Mouse (Mus musculus): Measurements from ENCODE around the gene 4921509C19Rik. TPM values are rescaled to one million over a fixed set of nuclear protein-coding genes. Genes with fewer than 3 reads are reported as not detected.
"Not testable (repeated sequence)": the region's sequence is repeated elsewhere in the genome, so short reads cannot be mapped to it uniquely, and the experiment has no call there.

The 4921509C19Rik gene
- not detected in 2 replicates for polyA plus RNA-seq (2011; ENCODE audit: insufficient read depth, insufficient read length, low read depth, missing spikeins)

GRCm38 (mm10) chr2:151476053-151476452 is at the start of gene 4921509C19Rik:
TSS of gene 4921509C19Rik (minus strand) at chr2:151476153.
- H3K27me3 ChIP-seq (ENCODE audit: control insufficient read depth, insufficient read depth, low read length, poor library complexity, severe bottlenecking); H3K27ac ChIP-seq (ENCODE audit: insufficient read depth, low read length); H3K4me3 ChIP-seq (ENCODE audit: low read depth, low read length); H3K9me3 ChIP-seq (replicated peaks; ENCODE audit: control insufficient read depth, insufficient read depth, low read length, poor library complexity, severe bottlenecking); H3K9ac ChIP-seq (ENCODE audit: low read depth, poor library complexity, severe bottlenecking); H3K4me1 ChIP-seq (ENCODE audit: control insufficient read depth, insufficient read depth, low read length); H3K36me3 ChIP-seq (ENCODE audit: control insufficient read depth, insufficient read depth, low read length, poor library complexity, severe bottlenecking): not testable (repeated sequence)

GRCm38 (mm10) chr2:151525520-151525919 is 49.6 kb upstream of the 4921509C19Rik start:
- no peak overlapping the region for H3K4me3 ChIP-seq (ENCODE audit: low read depth, low read length)
- no peak overlapping the region for H3K27ac ChIP-seq (ENCODE audit: insufficient read depth, low read length)
- H3K9ac ChIP-seq (ENCODE audit: low read depth, poor library complexity, severe bottlenecking) = no peak overlapping the region
- TF ChIP-seq CTCF (IDR thresholded peaks at IDR 0.05; ENCODE audit: low read depth, low read length) (no peak), POLR2A (IDR thresholded peaks at IDR 0.05; ENCODE audit: insufficient read depth, low read length) (no peak), EP300 (IDR thresholded peaks at IDR 0.05; ENCODE audit: insufficient read depth, low read depth, low read length) (no peak)
- no peaks in the 10 kb centered on the region for H3K9me3 ChIP-seq (replicated peaks; ENCODE audit: control insufficient read depth, insufficient read depth, low read length, poor library complexity, severe bottlenecking)
- H3K27me3 ChIP-seq (ENCODE audit: control insufficient read depth, insufficient read depth, low read length, poor library complexity, severe bottlenecking) = no peaks in the 10 kb centered on the region
- no peaks in the 10 kb centered on the region for H3K36me3 ChIP-seq (ENCODE audit: control insufficient read depth, insufficient read depth, low read length, poor library complexity, severe bottlenecking)
- H3K4me1 ChIP-seq (ENCODE audit: control insufficient read depth, insufficient read depth, low read length) = peaks cover 2% of the 10 kb centered on the region

GRCm38 (mm10) chr2:151524324-151525041 is 48.5 kb upstream of the 4921509C19Rik start:
- Histone ChIP-seq H3K36me3 (ENCODE audit: control insufficient read depth, insufficient read depth, low read length, poor library complexity, severe bottlenecking) (no peaks in the 10 kb centered on the region), H3K9ac (ENCODE audit: low read depth, poor library complexity, severe bottlenecking) (no peak overlapping the region), H3K9me3 (replicated peaks; ENCODE audit: control insufficient read depth, insufficient read depth, low read length, poor library complexity, severe bottlenecking) (no peaks in the 10 kb centered on the region), H3K27me3 (ENCODE audit: control insufficient read depth, insufficient read depth, low read length, poor library complexity, severe bottlenecking) (no peaks in the 10 kb centered on the region), H3K4me1 (ENCODE audit: control insufficient read depth, insufficient read depth, low read length) (no peaks in the 10 kb centered on the region), H3K4me3 (ENCODE audit: low read depth, low read length) (no peak overlapping the region), H3K27ac (ENCODE audit: insufficient read depth, low read length) (no peak overlapping the region)
- TF ChIP-seq POLR2A (IDR thresholded peaks at IDR 0.05; ENCODE audit: insufficient read depth, low read length) (no peak), CTCF (IDR thresholded peaks at IDR 0.05; ENCODE audit: low read depth, low read length) (no peak)

GRCm38 (mm10) chr2:151519000-151519399 is 43.0 kb upstream of the 4921509C19Rik start:
- TF ChIP-seq CTCF (IDR thresholded peaks at IDR 0.05; ENCODE audit: low read depth, low read length) = no peak
- no peak for TF ChIP-seq EP300 (IDR thresholded peaks at IDR 0.05; ENCODE audit: insufficient read depth, low read depth, low read length)
- TF ChIP-seq POLR2A (IDR thresholded peaks at IDR 0.05; ENCODE audit: insufficient read depth, low read length) = no peak
- Histone ChIP-seq H3K27ac (ENCODE audit: insufficient read depth, low read length) (no peak overlapping the region), H3K36me3 (ENCODE audit: control insufficient read depth, insufficient read depth, low read length, poor library complexity, severe bottlenecking) (peaks cover 14% of the 10 kb centered on the region; the same call in 1 of the 2 replicates), H3K4me1 (ENCODE audit: control insufficient read depth, insufficient read depth, low read length) (no peaks in the 10 kb centered on the region), H3K27me3 (ENCODE audit: control insufficient read depth, insufficient read depth, low read length, poor library complexity, severe bottlenecking) (no peaks in the 10 kb centered on the region), H3K9me3 (replicated peaks; ENCODE audit: control insufficient read depth, insufficient read depth, low read length, poor library complexity, severe bottlenecking) (no peaks in the 10 kb centered on the region), H3K4me3 (ENCODE audit: low read depth, low read length) (no peak overlapping the region), H3K9ac (ENCODE audit: low read depth, poor library complexity, severe bottlenecking) (no peak overlapping the region)

GRCm38 (mm10) chr2:151513525-151514285 is 37.8 kb upstream of the 4921509C19Rik start:
- TF ChIP-seq EP300 (IDR thresholded peaks at IDR 0.05; ENCODE audit: insufficient read depth, low read depth, low read length) (no peak), POLR2A (IDR thresholded peaks at IDR 0.05; ENCODE audit: insufficient read depth, low read length) (no peak), CTCF (IDR thresholded peaks at IDR 0.05; ENCODE audit: low read depth, low read length) (no peak)
- no peak overlapping the region for H3K4me3 ChIP-seq (ENCODE audit: low read depth, low read length)
- no peaks in the 10 kb centered on the region for H3K9me3 ChIP-seq (replicated peaks; ENCODE audit: control insufficient read depth, insufficient read depth, low read length, poor library complexity, severe bottlenecking)
- no peak overlapping the region for H3K9ac ChIP-seq (ENCODE audit: low read depth, poor library complexity, severe bottlenecking)
- no peak overlapping the region for H3K27ac ChIP-seq (ENCODE audit: insufficient read depth, low read length)
- H3K36me3 ChIP-seq (ENCODE audit: control insufficient read depth, insufficient read depth, low read length, poor library complexity, severe bottlenecking) = peaks cover 53% of the 10 kb centered on the region
- H3K27me3 ChIP-seq (ENCODE audit: control insufficient read depth, insufficient read depth, low read length, poor library complexity, severe bottlenecking) = no peaks in the 10 kb centered on the region
- H3K4me1 ChIP-seq (ENCODE audit: control insufficient read depth, insufficient read depth, low read length) = peaks cover 2% of the 10 kb centered on the region

- Histone ChIP-seq H3K9me3 (replicated peaks; ENCODE audit: control insufficient read depth, insufficient read depth, low read length, poor library complexity, severe bottlenecking) (no peaks in the 10 kb centered on the region), H3K27me3 (ENCODE audit: control insufficient read depth, insufficient read depth, low read length, poor library complexity, severe bottlenecking) (no peaks in the 10 kb centered on the region), H3K27ac (ENCODE audit: insufficient read depth, low read length) (no peak overlapping the region), H3K4me3 (ENCODE audit: low read depth, low read length) (no peak overlapping the region), H3K4me1 (ENCODE audit: control insufficient read depth, insufficient read depth, low read length) (peaks cover 2% of the 10 kb centered on the region), H3K9ac (ENCODE audit: low read depth, poor library complexity, severe bottlenecking) (no peak overlapping the region), H3K36me3 (ENCODE audit: control insufficient read depth, insufficient read depth, low read length, poor library complexity, severe bottlenecking) (peaks cover 61% of the 10 kb centered on the region)
- TF ChIP-seq CTCF (IDR thresholded peaks at IDR 0.05; ENCODE audit: low read depth, low read length) (no peak), EP300 (IDR thresholded peaks at IDR 0.05; ENCODE audit: insufficient read depth, low read depth, low read length) (no peak), POLR2A (IDR thresholded peaks at IDR 0.05; ENCODE audit: insufficient read depth, low read length) (no peak)
Observed at GRCm38 (mm10) chr2:151512199-151512598, 36.2 kb upstream of the 4921509C19Rik start.
